Mouse (Mus musculus): ENCODE data around the gene Vwa8. TPM values are rescaled to one million over a fixed set of nuclear protein-coding genes. Genes with fewer than 3 reads are reported as not detected.

The Vwa8 gene
- polyA plus RNA-seq, 3 experiments from 2014 or later, result 4.7 to 10.0 (median 8.4) TPM

GRCm38 (mm10) chr14:79144278-79145224 is 295.7 kb downstream of the Vwa8 start:
- ATAC-seq, result no peak

GRCm38 (mm10) chr14:79151711-79152110 is 302.9 kb downstream of the Vwa8 start:
- no peak for ATAC-seq

- peak; percentile 54 for ATAC-seq
Observed at GRCm38 (mm10) chr14:79153896-79154295, 305.0 kb downstream of the Vwa8 start.

- no peak for ATAC-seq
Observed at GRCm38 (mm10) chr14:79154961-79155360, 306.1 kb downstream of the Vwa8 start.

GRCm38 (mm10) chr14:79156526-79157411 is 307.9 kb downstream of the Vwa8 start:
- no peak for ATAC-seq

GRCm38 (mm10) chr14:79157451-79158218 is 308.8 kb downstream of the Vwa8 start:
- no peak for ATAC-seq

- ATAC-seq, result no peak
Observed at GRCm38 (mm10) chr14:79158219-79158521, 309.3 kb downstream of the Vwa8 start.

GRCm38 (mm10) chr14:79158673-79159200 is 309.9 kb downstream of the Vwa8 start:
- no peak for ATAC-seq

GRCm38 (mm10) chr14:79159451-79159850 is 310.6 kb downstream of the Vwa8 start:
- ATAC-seq, result no peak

- no peak for ATAC-seq
Observed at GRCm38 (mm10) chr14:79160486-79160885, 311.6 kb downstream of the Vwa8 start.

GRCm38 (mm10) chr14:79160966-79161365 is 312.1 kb downstream of the Vwa8 start:
- no peak for ATAC-seq

- ATAC-seq, result no peak
Observed at GRCm38 (mm10) chr14:79161741-79162140, 312.9 kb downstream of the Vwa8 start.

GRCm38 (mm10) chr14:79162678-79163077 is 313.8 kb downstream of the Vwa8 start:
- no peak for ATAC-seq

- no peak for ATAC-seq
Observed at GRCm38 (mm10) chr14:79164334-79164733, 315.5 kb downstream of the Vwa8 start.

- ATAC-seq, result no peak
Observed at GRCm38 (mm10) chr14:79164925-79165324, 316.1 kb downstream of the Vwa8 start.

- ATAC-seq, result no peak
Observed at GRCm38 (mm10) chr14:79174526-79174925, 325.7 kb downstream of the Vwa8 start.

GRCm38 (mm10) chr14:79177754-79178153 is 328.9 kb downstream of the Vwa8 start:
- ATAC-seq, result no peak

GRCm38 (mm10) chr14:79178247-79178646 is 329.4 kb downstream of the Vwa8 start:
- ATAC-seq, result no peak

- ATAC-seq, result peak; percentile 61
Observed at GRCm38 (mm10) chr14:79180078-79180730, 331.4 kb downstream of the Vwa8 start.

GRCm38 (mm10) chr14:79181748-79182147 is 332.9 kb downstream of the Vwa8 start:
- no peak for ATAC-seq

- no peak for ATAC-seq
Observed at GRCm38 (mm10) chr14:79182801-79183200, 333.9 kb downstream of the Vwa8 start.

- no peak for ATAC-seq
Observed at GRCm38 (mm10) chr14:79183261-79183660, 334.4 kb downstream of the Vwa8 start.

Data from inflammation-experienced regulatory T-cells, adult 6 months (primary cell).